Mouse (Mus musculus) testis, postnatal 10 days (tissue): ENCODE results near the gene Cfap206.

Experiments
- DNase-seq: peaks from one replicate; pipeline ENCODE4 v3.0.0; 2021; ENCODE audit warnings: low spot score

Gene Cfap206

DNA sequence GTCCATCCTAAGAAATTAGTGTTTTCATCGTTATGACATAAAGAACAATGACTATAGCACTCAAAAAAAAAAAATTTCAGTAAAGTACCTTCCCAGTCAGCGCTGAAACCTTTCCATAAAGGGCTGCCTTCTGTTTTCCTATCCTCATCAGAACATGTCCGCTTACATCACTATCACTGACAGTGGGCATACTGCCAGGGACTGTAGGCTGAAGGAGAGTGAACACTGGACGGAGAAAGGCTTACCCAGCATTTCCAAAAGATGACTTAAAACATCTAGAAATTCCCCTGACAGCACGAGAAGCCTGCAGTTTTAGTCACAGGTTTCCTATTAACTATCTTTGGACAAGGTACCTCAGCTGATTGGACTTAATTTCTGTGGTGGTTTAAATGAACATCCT is 56.3 kb downstream of the Cfap206 start:
- DNase-seq = no peak

DNA sequence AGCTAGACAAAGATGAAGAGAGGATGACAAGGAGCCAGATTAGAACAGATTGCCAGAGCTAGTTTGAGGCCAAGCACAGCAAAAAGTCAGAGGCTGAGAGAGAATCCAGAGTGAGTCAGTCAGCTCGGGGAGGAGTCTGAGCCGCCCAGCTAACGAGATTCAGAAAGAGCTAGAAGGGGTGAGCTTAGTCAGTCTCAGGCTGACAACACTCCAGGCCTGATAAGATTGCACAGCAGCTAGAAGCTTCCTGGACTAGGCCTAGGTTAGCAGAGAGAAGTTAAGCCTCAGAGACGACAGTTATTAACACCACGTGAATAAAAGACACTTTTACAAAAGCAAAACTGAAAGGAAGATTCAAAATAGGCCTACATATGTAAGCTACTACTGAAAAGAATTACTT is 62.1 kb downstream of the Cfap206 start:
- DNase-seq = no peak

DNA sequence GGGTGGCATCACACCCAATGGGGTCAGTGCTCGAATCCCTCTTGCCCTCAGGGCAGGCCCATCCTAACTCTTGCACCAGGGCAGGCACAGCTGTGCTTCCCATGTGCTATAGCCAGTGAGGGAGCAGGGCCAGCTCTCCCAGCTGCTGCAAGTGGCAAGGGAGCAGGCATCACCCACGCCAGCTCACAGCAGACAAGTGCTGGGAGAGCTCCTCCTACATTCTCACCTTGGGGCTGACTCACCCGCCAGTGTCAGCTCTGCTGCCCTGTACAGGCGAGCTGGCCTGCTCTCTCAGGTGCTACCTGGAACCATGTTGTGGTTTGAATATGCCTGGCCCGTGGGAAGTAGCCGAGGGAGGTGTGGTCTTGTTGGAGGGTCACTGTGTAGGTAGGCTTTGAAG is 68.1 kb downstream of the Cfap206 start:
- DNase-seq = no peak

DNA sequence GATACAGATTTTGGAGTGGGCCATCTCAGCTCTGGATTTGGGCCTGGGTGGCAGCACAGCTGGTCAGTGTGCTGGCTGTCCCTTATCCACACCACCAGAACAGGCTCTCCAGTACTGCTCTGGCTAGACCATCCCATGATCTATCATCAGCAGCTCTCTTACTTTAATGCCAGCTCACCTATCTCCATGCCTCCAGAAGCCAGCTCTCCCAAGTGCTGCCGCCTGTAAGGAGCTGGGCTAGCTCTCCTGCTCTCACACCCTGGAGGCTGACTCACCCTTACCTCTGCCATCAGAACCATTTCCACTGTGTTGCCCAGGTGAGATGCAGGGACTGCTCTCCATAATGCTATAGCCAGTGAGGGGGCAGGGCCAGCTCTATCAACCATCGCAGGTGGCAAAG is 68.5 kb downstream of the Cfap206 start:
- no peak for DNase-seq

DNA sequence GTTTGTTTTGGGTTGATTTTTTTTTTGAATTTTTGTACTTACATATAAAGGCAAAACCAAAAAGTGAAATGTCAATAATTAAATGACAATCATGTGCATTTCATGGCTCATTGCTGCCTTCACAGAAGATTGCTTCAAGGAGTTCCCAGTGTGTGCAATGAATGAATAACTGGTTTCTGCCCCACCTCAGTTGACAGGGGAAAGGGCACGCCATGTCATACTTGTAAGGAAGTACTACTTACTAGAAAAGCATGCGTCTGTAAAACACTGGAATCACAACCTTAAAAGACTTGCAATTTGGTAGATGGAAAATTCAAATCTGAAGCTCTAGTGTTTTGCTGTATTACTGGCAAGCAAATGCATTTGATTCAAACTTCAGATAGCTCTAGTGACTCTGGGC is 71.0 kb downstream of the Cfap206 start:
- DNase-seq = no peak

DNA sequence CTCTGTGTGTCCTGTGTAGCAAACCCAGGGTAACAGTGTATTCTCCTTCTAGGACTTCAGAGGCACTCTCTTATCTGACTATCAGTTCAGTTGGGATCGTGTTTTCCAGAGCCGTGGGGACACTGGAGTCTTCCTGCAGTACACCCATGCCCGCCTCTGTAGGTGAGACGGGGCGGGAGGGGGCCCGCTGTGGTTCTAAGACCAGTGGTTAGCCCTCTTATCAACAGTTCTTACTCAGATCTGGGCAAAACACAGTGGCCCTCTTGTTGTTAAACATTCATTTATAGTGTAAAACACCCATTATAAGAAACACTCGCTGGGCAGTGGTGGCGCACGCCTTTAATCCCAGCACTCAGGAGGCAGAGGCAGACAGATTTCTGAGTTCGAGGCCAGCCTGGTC is 73.9 kb downstream of the Cfap206 start:
- DNase-seq = no peak

DNA sequence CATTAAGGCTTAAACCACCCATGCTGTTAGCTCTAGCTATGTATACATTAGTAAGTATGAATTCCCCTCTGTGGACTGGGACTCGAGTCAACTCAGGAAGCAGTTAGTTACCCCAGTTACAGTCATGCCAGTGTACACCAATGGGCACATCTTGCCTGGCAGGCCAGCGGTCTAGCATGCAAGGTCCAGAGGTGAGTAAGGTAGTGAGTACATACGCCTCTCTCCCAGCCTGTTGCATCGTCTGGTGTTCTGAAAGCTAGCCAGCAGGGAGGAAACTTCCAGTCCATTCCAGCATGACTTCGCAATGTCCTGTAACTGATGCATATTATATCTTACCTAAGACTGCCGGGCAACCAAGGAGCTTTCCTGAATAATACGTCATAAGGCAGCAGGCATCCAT is 76.8 kb downstream of the Cfap206 start:
- no peak for DNase-seq

DNA sequence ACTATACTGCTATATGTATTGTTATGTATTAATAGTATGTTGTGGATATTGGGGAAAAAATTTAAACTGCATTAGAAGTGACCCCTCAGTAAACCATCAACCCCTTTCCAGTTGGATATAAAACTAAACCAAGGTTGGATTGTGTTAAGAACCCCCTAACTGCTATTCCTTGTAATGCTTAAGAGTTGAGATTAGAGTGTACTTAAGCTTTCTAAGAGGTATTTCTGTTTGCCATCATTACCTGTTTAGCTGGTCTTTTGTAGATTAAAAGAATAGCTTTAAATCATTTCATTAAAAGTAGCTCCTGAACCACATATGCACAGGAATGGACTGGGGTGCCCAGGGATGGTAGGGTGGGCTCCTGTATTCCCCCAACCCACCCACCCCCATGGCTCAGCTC is 85.2 kb downstream of the Cfap206 start:
- no peak for DNase-seq

DNA sequence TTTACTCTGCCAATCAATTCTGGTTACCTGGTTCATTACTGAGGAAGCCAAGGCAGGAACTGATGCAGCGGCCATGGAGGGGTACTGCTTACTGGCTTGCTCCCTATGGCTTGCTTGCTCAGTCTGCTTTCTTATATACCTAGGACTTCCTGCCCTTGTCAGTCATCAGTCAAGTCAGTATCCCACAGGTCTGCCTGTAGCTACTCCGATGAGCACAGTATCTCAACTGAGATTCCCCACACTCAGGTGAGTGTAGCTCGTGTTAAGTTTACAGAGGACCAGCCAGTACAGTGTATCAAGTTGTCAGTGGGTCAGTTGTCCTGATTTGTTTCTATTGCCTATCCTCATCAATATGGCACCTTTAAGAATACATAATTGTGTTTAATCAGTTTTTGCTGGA is 89.3 kb downstream of the Cfap206 start:
- DNase-seq = no peak

DNA sequence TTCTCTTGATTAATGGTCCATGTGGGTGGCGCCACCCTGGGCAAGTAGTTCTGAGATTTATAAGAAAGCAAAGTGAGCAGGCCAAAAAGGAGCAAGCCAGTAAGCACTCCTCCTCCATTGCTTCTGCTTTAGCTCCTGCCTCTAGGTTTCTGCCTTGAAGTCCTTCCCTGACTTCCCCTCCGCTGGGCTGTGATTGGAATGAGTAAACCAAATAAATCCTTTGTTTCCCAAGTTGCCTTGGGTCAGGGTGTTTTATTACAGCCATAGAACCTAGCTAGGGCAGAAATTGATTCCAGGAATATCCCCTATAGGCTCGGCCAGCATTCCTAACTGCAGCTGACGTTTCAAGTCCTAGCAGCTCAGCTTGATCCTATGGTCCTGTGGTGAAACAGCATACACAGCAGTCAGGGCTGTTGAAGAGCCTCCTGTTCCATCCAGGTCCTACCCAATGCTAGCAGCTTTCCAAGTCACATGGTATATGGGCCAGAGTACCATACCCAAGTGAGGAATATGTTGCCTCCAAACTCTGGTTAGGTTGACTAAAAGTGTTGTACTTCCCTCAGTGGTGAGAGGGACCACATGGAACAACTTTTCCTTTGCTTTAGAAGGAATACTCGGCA is 90.2 kb downstream of the Cfap206 start:
- no peak for DNase-seq
